Mouse (Mus musculus) mouse embryonic stem cell (cell line): Measurements from ENCODE around the gene Svs3a.
"Not testable (repeated sequence)": the region's sequence is repeated elsewhere in the genome, so short reads cannot be mapped to it uniquely, and the experiment has no call there.

Experiments
- in situ Hi-C, 2 experiments: fragments of 300-500 bp; cut with MboI; formaldehyde crosslinking; loops; 1 replicate in 1 of 2; 3 replicates in 1 of 2; pipeline ENCODE4 v1.14.3; 2019 to 2020; ENCODE audit warnings: low sequenced_read_pairs in 2 of 2, low pct_unique_long_range_greater_than_20kb in 1 of 2, mixed read lengths in 1 of 2; ENCODE audit not compliant: unreplicated experiment in 1 of 2

Gene Svs3a

DNA sequence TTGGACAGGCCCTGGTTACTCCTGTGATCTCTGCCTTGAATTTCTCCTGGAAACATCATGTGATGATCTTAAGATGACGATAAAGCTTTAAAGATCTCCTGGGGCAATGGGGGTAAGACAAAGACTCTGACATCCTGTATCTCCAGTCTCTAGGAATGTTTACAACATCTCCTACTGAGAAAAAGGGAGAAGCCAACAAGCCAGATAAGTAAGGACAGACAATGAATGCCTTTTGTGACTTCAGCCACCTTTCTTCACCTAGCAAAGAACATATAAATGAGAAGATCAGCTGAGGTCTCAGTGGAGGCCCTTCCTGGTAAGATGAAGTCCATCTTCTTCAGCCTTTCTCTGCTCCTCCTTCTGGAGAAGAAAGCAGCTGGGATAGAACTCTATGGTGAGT is at the start of gene Svs3a:
Gene Svs3a (plus strand): TSS at position 301 of the 400 bp plus-strand sequence.
- in situ Hi-C loops = not testable (repeated sequence)

- in situ Hi-C loops = not testable (repeated sequence)
Observed at GRCm38 (mm10) chr2:164256540-164256939, 32.5 kb upstream of the Svs3a start, which contains the start of gene Svs3b. Svs3b (minus strand) TSS chr2:164256640.

GRCm38 (mm10) chr2:164278359-164278758 is 10.7 kb upstream of the Svs3a start, which contains the start of gene Svs4:
Svs4 (minus strand) TSS chr2:164278459.
- in situ Hi-C loops = no loop called here

DNA sequence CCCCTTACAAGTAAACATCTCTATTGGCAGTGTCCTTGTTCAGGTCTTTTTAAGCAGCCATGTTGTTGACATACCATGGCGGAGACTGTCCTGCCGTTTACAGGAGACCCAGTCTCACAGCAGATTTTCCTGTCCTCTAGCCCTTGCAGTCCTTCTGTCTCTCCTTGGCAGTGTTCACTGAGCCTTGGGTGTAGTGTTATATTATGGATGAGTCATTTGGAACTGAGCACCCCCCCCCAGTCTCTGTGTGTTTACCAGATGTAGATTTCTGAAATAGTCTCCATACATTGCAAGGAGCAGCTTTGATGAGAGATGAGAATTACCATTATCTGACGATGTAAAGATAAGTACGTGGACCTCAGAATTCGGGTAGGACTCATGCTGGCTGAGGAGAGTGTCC is 23.5 kb downstream of the Svs3a start:
- in situ Hi-C loops = no loop called here

GRCm38 (mm10) chr2:164315460-164315859 is 26.4 kb downstream of the Svs3a start:
- in situ Hi-C loops = not testable (repeated sequence)

DNA sequence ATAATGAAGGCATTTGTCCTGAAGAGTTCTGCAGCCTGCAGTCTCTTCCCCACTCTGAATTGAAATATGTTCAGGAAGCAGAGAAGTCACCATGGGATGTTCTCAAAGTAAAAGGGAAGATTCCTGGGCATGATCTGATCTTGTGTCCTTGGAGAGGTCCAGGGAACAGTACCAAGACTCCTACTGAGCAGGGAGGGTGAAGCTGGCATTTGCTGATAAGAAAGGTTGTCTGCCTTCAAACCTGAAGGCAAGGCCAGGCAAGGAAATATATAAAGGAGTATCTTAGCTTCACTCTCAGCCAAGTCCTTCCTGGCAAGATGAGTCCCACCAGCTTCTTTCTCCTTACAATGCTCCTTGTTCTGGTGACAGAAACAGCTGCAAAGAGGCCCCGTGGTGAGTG is 27.4 kb downstream of the Svs3a start, which contains the start of gene Svs6:
Gene Svs6 (plus strand): TSS at position 301 of the 400 bp plus-strand sequence.
- in situ Hi-C loops = not testable (repeated sequence)

GRCm38 (mm10) chr2:164320983-164321382 is 31.9 kb downstream of the Svs3a start:
- in situ Hi-C loops = no loop called here

- in situ Hi-C loops = loop anchor here in 1 of 2 experiments (10.0 kb wide), 1 partner anchor 228 kb away; no protein-coding TSS in a partner anchor
Observed at GRCm38 (mm10) chr2:164332440-164332839, 43.4 kb downstream of the Svs3a start, which contains the start of gene Svs5. Svs5 (plus strand) TSS chr2:164332740.
